Mouse (Mus musculus): ENCODE data around the gene Isyna1.

The Isyna1 gene

DNA sequence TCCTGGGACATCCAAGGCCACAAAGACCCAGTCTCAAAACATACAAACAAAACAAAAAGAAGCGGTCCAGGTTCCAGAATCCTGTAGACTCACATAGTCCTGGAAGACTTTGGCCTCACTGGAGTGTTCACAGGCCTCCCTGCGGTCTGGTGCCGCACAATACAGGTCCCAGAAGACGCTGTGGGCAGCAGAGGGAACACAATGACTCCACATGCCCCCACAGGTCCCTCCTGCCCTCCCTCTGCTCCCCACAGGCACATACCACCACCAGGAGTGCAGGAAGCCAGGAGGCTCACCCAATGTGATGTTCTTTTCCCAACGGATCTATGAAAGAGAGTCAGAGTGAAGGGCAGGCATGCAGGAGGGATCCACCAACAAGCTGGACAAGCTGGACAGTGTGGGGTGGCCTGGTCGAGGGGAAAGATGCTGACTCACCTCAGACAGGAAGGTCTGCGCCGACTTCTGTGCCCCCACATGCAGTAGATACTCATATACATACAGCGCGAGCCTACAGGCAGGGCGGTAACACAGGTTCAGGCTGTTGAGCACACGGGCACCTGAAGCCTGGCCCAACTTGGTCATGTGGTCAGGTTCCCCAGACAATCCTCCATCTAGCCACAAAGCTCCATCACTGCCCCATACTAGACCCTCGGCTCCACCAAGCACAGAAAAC is 8.1 kb downstream of the Isyna1 start:
- no peak for DNase-seq (ENCODE audit: low spot score in 2 of 2)

DNA sequence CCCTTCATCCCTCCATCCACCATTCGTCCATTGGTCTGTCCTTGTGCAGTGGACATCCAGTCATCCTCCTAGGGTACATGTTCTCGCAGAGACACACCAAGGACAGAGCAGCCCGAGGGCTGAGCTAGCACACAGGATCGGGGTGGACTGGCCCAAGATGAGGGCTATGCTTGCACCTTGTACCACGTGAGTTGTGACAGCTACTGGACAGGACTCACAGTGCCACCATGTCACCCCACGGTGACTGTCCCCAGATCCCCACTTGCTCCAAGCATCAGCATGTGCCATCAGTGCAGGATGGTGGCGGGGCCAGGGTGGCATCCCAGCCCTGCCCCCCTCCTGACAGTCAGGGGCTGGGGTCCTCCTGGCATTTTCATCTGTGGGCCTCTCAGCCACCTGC is 10.4 kb downstream of the Isyna1 start:
- DNase-seq (ENCODE audit: low spot score in 2 of 2), result no peak

DNA sequence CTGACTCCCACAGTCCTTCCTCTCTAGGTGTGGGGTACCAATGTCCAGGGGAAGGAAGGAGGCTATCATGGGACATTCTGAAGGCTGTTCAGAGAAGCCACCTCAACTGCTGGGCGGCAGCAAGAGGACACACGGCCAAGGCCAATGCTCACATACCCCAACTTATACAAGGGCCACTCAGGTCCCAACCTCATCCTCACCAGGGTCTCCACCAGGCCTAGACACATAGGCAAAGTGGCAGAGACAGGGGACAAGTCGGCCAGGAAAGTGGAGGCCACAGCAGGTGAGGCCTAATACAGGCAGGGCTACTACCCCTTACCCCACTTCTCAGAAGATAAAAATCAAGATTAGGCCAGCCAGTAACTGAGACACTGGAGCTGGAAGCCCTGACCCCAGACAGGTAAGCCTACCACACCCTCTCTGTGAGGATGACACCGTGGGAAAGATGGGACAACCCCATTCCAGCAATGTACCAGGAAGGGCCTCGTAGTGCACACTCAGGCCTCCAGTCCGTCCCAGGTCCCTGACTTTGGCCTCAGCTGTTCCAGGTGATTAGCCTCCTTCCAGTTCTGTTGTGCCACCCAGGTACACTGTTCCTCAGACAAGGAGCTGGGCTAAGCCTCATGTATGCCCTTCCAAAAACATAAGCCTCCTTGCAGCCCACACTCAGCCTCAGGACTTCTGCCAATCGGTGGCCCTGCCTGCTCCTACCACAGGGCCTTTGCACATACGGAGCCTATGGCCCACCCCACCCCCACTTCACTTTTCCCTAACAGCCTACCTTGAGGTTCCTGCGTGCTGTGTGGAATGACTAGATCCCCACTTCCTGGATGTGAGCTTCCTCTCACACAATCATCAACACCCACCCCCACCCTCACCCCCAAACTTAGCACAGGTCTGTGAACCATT is 12.0 kb downstream of the Isyna1 start:
- no peak for DNase-seq (ENCODE audit: low spot score in 2 of 2)

DNA sequence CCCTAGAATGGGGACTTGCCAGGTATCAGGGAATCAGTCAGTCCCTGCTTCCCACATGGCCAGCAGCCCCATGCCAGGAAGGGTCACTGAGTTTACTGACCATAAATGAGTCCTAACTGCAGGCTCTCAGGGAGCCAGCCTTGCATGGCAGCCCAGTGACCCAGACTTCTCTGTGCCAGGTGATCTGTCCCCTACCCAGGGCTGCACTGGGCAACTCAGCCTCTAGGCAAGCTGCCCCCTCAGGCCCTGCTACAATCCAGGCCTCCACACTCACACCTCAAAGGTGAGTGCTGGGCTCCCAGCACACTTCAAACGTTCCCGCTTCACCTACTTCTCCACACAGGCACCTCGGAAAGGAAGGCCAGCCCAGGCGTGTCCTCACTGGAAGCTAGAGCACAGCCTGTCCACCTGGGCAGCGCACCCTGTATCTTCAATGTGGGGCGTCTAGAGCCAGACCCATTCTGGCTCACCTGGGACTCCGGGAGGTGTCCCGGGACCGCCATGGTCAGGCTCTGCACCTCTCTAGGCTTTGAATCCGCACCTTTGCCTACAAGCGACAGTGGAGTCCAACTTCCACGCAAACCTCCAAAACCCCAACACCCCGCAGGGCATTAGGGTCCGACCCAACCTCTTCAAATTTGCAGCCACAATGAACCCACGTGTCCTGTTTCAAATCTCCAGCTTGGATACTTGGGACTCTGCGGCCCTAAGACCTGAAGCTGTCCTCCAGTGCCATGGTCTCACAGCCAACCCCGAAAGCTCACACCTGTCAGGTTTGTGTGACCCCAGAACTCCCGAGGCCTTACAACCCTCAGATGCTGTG is 12.8 kb downstream of the Isyna1 start:
- DNase-seq (ENCODE audit: low spot score in 2 of 2), result no peak

GRCm38 (mm10) chr8:70607603-70607897 is 13.4 kb downstream of the Isyna1 start:
- DNase-seq (ENCODE audit: low spot score in 2 of 2), result no peak

DNA sequence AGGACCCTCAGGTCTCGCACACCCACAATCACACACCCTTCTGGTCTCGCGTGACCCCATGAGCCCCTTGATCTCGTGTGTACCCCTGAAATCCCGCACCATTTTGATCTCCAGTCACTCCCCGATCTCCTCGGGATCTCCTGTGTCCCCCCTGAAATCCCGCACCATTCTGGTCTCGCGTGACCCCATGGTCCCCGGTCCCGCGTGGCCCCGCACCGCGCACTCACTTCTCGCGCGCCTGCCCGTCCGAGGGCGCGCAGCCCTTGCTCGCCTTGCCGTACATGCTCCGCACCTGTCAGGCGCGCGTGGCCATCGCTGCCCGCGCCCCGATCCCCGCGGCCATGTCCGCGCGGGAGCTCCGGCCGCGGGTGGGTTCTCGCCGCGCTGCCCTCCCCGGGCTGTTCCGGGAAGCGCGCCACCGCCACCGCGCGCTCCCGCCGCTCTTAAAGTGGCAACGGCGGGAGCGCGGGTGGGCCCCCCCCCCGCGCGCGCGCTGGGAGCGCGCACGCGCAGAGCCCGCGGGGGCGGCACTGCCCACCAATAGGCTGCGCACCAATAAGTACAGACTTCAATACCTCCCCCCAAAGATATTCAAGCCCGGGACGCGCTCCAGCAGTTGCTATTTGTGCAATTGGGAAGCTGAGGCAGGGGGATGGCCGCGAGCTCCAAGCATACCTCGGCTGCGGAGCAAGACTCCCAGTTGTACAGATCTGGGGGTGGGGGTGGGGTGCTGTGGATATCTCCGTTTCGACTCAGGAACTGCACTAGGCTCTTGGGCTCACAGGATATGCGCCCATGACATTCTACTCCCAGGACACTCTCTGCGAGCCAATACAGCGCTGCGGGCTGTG is 13.9 kb downstream of the Isyna1 start:
- peak in 1 of 2 experiments; percentile 50 for DNase-seq (ENCODE audit: low spot score in 2 of 2)

GRCm38 (mm10) chr8:70608749-70609367 is 14.7 kb downstream of the Isyna1 start, which contains the start of gene Ssbp4:
Ssbp4 (minus strand) TSS chr8:70608872.
- no peak for DNase-seq (ENCODE audit: low spot score in 2 of 2)

- DNase-seq (ENCODE audit: low spot score in 2 of 2), result peak; percentile 78 to 87
Observed at GRCm38 (mm10) chr8:70609368-70609848, 15.2 kb downstream of the Isyna1 start.

DNA sequence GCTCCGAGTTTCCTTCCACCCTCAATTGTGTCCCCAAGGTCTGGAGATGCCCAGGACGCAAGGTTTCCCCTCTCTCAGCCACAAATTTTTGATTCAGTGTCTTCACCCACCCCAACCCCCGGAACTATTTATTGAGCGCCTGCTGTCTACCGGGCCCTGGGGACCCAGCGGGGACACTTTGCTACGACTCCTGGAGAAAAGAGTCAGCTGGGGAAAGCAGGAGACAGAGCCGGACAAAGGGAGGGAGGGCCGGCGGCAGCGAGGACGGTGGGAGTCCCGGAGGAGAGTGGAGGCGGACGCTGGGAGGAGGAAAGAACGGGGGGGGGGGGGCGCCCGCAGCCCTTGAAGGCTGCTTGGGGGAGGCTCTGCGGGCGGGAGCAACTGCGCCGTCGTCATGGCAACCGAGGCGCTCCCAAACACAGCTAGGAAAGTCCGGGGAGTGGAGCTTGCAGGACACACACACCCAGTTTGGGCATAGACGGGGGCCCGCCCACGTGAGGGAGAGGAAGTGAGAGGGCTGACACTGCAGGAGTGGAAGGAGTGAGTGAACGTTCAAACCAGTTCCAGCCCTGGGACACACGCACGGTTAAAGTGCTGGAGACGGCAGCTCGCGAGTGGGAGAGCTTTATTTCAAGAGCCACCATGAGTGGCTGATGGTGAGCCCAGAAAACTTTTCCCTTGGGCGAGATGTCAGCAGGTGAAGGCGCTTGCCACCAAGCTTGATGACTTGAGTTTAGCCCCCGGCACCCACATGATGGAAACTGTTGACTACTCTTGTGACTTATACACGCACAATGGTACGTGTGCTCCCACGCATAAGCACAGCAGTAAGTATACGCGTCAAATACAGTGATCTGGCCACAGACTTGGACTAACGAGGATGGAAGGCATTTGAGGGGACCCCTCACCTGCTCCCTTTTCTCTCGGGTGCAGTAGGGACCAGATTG is 15.9 kb downstream of the Isyna1 start:
- peak; percentile 83 to 90 for DNase-seq (ENCODE audit: low spot score in 2 of 2)

- peak in 1 of 2 experiments; percentile 69 for DNase-seq (ENCODE audit: low spot score in 2 of 2)
Observed at GRCm38 (mm10) chr8:70610796-70611771, 16.9 kb downstream of the Isyna1 start.

DNA sequence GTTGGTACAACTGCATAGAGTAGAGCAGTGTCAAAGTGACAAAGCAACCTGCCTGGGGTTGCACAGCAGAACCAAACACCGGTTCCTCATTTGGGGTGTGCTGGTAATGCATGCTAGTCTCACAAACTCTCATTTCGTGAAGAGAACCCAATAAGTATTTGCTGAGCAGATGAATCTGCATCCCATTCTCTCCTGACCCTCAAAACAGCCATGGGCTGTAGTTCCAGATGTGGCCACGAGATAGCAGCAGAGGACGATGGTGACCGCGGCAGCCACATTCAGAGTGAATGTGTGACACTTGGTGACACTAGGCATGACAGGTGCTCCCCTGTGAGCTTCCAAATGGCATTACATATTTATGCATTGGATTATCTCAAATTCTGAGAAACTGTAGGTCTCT is 17.7 kb downstream of the Isyna1 start:
- DNase-seq (ENCODE audit: low spot score in 2 of 2), result peak in 1 of 2 experiments; percentile 83

GRCm38 (mm10) chr8:70613763-70614162 is 19.6 kb downstream of the Isyna1 start:
- DNase-seq (ENCODE audit: low spot score in 2 of 2), result no peak

DNA sequence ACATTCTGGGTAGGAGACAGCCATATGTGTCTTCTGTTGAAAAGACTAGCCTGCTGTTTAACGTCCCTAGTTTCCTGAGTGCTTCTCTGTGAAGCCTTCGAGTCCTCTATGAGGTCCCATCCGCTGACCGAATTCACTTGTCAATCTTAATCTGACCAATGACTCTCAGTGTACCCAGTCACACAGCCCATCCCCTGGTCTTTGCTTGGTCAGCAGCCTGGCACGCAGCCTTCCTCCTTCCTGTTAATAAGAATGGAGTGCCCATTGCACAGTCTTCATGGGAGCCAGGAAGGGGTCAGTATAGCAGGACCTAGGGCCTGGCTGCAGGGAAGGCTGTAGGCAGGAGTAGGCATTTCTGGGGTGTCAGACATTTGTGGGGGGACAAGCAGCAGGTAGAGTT is 20.3 kb downstream of the Isyna1 start:
- DNase-seq (ENCODE audit: low spot score in 2 of 2), result no peak

- DNase-seq (ENCODE audit: low spot score in 2 of 2), result no peak
Observed at GRCm38 (mm10) chr8:70615281-70615680, 21.1 kb downstream of the Isyna1 start.

DNA sequence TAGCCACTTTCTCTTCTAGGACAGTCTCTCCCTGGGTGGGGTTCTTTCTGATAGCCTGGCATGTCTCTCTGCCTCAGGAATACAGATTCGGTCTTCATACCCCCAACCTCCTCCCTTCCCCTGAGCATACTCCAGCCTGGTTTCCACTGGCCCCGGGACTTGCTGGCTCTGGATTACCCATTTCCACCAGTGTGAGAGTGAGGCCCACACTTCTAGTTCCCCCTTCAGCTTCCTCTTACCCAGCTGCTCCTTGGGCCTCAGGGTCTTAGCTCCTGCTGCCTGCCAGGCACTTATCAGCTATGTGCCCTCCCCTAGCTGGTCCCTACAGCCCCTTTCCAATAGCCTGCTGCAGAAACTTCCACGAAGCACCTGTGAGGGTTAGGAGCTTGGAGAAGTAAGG is 21.7 kb downstream of the Isyna1 start, which contains the start of gene Lrrc25:
Gene Lrrc25 (plus strand): TSS at position 262 of the 400 bp plus-strand sequence.
- DNase-seq (ENCODE audit: low spot score in 2 of 2), result no peak

GRCm38 (mm10) chr8:70616645-70617044 is 22.5 kb downstream of the Isyna1 start:
- no peak for DNase-seq (ENCODE audit: low spot score in 2 of 2)

- no peak for DNase-seq (ENCODE audit: low spot score in 2 of 2)
Observed at GRCm38 (mm10) chr8:70617985-70618384, 23.8 kb downstream of the Isyna1 start.

GRCm38 (mm10) chr8:70618888-70619334 is 24.7 kb downstream of the Isyna1 start:
- peak in 1 of 2 experiments; percentile 36 for DNase-seq (ENCODE audit: low spot score in 2 of 2)
